Mouse (Mus musculus) G1E (cell line): ENCODE results near the gene P2ry6.

Source experiments
- CTCF ChIP-seq: IDR thresholded peaks from 2 replicates; pipeline ENCODE4 v1.5.1; 2012; ENCODE audit warnings: low read depth, low read length, inconsistent platforms, mixed read lengths
- GATA1 ChIP-seq: IDR thresholded peaks from 2 replicates; pipeline ENCODE4 v1.6.1; 2012; ENCODE audit warnings: borderline replicate concordance, low read length, inconsistent platforms, mixed read lengths
- POLR2AphosphoS5 ChIP-seq: IDR thresholded peaks from 2 replicates; pipeline ENCODE4 v1.6.1; 2012; ENCODE audit warnings: low read depth, low read length, inconsistent platforms; ENCODE audit not compliant: insufficient replicate concordance
- TAL1 ChIP-seq: conservative IDR thresholded peaks from 2 replicates; pipeline ENCODE4 v1.6.1; 2012; ENCODE audit warnings: low read depth, low read length, inconsistent platforms, mixed read lengths

DNA sequence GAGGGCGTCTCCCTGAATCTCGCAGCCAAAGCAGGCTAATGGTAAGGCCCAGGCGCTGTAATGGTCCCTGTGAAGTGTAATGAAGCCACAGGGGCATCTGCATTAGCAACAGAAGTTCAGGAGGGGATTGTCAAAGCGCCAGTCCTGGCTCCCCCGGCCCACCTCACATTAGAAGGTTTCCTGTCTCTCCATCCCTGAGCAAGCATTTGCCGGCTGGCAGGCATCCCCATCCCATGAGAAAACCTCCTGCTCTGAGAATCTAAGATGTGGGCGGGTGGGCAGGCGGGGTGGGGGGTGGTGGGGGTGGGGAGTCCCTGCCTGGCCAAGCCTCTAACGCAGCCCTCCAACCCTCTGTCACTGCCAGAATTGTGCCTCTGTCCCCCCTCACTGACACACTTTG, 39.6 kb upstream of the P2ry6 start:
- no peak for TF ChIP-seq CTCF
- no peak for TF ChIP-seq TAL1
- no peak for TF ChIP-seq GATA1
- TF ChIP-seq POLR2AphosphoS5, result no peak
